Mouse (Mus musculus) heart, postnatal 4 days (tissue): ENCODE results near the gene Celf5. TPM values are rescaled to one million over a fixed set of nuclear protein-coding genes. Genes with fewer than 3 reads are reported as not detected.
A peak's percentile ranks its signal among the peaks of the same experiment; 100 is the strongest.

Experiments used
- DNase-seq: peaks from one replicate; pipeline ENCODE4 v3.0.0; 2021
- total RNA-seq, 2 experiments: library from RNA; stranded (reverse); gene quantifications; 2 replicates each; pipeline ENCODE4 v1.2.3; 2021

The Celf5 gene
- total RNA-seq, 2 experiments from 2014 or later, result 0.09 to 0.33 TPM

DNA sequence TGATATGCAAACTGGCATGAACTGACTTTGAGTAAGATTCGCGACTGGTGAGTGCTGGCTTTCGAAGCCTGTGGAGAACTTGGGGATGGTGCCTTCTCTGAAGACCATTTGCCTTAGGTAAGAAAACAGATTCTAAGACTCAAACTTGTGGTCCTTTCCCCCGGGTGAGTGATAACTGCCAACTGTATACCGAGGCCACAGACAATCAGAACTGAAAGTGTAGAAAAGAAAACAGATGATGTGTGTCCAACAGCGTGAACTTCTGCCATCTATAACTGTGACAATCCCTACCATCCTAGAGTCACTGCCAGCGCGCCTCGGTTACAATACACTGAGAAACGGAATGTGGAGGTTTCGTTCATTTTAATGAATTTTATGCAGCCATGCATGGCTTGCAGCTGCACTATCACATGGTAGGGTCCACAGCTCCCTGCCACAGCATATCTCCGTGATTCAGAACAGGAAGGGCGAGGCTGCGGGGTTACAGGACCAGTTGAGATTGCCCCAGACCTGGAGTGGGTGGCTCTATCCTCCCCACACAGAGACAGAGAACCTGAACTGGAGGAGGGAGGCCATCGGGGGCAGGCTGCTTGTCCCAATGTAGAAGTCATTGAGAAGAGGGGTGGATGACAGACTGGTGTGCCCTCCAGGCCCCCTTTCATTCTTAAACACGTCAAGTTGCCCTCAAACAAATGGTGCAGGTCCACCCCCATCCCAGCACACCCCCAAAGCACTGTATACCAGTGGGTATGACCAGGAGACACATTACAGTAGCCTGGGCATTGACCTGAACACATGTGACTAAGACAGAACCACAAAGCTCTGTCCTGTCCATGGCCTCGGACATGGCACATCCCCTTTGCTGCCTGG lies 15.1 kb upstream of the Celf5 start:
- no peak for DNase-seq

DNA sequence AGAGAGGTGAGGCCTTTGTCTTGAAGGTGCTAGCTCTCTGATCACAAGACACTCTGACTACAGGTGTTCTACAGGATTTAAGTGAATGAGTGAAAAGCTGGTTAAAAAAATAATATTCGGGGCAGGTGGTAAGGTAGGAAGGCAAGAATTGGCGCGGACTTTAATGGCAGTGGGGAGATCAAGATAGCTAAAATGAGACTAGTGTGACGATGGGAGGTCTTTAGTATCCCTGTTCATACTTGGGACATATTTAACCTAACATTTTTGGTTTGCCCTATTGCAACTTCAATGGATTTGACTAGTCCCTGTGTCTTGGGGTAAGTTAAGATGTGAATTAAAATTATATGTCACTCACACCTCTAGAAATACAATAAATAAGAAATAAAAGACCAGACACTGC lies 14.5 kb upstream of the Celf5 start:
- DNase-seq, result no peak

- peak; percentile 98 for DNase-seq
Observed at GRCm38 (mm10) chr10:81496264-81496901, 13.9 kb upstream of the Celf5 start, which contains the start of gene Ncln. Gene Ncln (minus strand): TSS chr10:81496392.

GRCm38 (mm10) chr10:81495616-81496263 lies 13.2 kb upstream of the Celf5 start:
- DNase-seq, result no peak

- DNase-seq, result no peak
Observed at GRCm38 (mm10) chr10:81495151-81495550, 12.6 kb upstream of the Celf5 start.

DNA sequence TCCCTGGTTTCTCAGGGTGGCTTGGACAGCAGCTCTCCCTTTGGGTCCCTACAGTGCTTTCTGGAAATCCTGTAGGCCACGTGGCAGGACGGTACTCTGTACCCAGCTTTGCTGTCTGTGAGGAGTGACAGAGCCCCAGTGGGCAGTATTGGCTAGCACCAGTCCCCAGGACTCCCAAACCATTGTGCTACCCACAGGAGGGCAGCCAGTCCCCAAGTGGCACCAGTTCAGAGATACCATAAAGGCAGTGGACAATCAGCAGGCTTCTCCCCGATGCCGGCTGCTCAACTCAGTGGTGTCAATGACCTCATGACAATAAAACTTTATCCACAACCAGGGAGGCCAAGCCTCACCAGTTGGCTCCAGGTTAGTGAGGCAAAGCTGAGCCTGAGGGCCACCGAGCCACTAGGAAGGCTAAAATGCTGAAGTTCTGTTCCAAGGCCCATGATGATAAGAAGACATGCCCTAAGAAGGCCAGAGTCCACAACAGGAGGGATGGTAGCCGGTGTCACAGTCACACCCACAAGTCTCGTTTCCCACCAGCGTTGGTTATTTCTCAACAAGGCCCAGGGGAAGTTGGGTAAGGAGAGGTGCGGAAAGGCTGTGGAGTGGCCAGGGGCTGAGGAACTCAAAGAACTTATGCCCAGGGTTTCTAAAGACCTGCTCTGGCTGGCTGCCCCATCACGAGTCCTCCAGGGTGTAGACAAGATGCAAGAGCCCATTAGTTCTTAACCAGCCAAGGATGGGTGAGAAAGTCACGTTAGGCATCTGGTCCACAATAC lies 11.9 kb upstream of the Celf5 start:
- DNase-seq, result no peak

DNA sequence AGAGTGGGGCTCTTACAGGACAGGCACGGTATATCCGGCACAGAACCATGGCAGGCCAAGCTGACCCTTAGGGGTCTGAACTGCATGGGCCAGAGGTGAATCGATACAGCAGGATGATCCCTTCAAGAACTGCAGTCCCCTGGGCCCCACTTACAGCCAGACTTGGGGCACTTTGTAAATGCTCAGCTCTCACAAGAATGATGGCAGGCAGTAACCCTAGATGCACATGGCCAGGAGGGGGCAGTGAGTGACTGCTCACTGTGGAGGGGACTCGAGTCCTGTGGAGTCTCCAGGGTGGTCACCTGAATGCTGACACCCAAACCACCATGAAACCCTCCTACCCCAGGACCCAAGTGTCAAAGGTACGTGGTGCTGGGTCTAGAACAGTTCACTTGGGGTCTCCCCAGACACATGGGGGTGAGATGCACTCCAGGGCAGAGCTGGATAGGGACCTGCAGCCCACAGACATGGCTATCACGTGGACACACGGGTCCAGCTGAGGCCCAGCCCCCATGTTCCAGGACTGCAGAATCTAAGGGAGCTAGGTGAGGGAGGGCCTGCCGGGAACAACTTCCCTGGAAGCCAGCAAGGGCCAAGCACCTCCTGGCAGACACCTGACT lies 11.2 kb upstream of the Celf5 start:
- DNase-seq, result no peak

GRCm38 (mm10) chr10:81492606-81493240 lies 10.2 kb upstream of the Celf5 start:
- DNase-seq, result no peak

DNA sequence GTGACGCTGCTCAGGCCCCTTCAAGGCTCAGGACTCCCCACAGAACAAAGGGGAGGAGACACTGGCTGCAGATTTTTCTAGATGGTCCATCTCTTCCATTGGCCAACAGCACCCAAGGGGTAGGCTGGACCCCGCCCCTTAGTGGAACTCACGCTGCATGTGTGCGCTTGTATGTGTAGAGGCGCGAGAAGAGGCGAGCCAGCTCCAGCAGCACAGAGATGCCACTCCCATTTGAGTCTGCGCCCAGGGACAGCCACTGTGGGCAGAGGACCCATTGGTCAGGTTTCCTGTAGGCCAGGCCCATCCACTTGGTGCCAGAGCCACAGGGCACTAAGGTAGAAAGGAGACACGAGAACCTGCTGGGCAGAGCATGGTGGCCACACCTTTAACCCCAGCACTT lies 8.5 kb upstream of the Celf5 start:
- DNase-seq, result no peak

- no peak for DNase-seq
Observed at GRCm38 (mm10) chr10:81489941-81490340, 7.4 kb upstream of the Celf5 start.

GRCm38 (mm10) chr10:81488081-81488480 lies 5.6 kb upstream of the Celf5 start:
- DNase-seq, result no peak

GRCm38 (mm10) chr10:81486496-81486895 lies 4.0 kb upstream of the Celf5 start:
- no peak for DNase-seq

- DNase-seq, result no peak
Observed at GRCm38 (mm10) chr10:81485479-81486018, 3.0 kb upstream of the Celf5 start.

DNA sequence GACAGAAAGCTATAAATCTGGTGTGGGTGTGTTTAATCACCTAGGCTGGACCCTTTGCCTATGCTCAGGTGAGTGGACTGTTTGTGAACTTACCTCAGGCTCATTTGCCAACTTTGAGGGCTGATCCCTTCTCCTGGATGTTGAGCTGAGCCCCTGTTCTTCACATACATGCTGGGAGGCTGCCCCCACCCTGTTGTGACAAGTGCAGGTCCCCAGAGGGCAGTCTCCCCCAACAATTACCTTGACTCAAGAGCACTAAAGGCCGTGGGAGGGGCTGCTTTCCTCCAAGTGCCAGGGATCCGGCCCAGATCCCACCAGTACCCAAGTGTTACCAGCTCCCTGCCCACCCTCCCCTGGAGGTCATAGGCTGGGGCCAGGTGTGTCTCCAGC lies 2.5 kb upstream of the Celf5 start:
- DNase-seq, result no peak

- no peak for DNase-seq
Observed at GRCm38 (mm10) chr10:81484441-81485059, 2.0 kb upstream of the Celf5 start.

GRCm38 (mm10) chr10:81483983-81484382 lies 1.5 kb upstream of the Celf5 start:
- no peak for DNase-seq

GRCm38 (mm10) chr10:81481605-81482532 lies 640 bp downstream of the Celf5 start:
- DNase-seq, result no peak

GRCm38 (mm10) chr10:81474461-81474860 lies 8.0 kb downstream of the Celf5 start:
- DNase-seq, result no peak

GRCm38 (mm10) chr10:81473003-81473451 lies 9.5 kb downstream of the Celf5 start:
- DNase-seq, result no peak
